Mouse (Mus musculus) bone marrow macrophage, adult 2 months (primary cell): ENCODE data around the gene Rnase1. TPM values are rescaled to one million over a fixed set of nuclear protein-coding genes. Genes with fewer than 3 reads are reported as not detected.
A peak's percentile ranks its signal among the peaks of the same experiment; 100 is the strongest.

Experiments used
- H3K27ac ChIP-seq: 2 replicates; pipeline ENCODE4 v1.5.1; 2012; ENCODE audit warnings: low read depth, low read length; ENCODE audit not compliant: insufficient read depth
- H3K4me1 ChIP-seq: 2 replicates; pipeline ENCODE4 v1.6.1; 2012; ENCODE audit warnings: low read length; ENCODE audit not compliant: control insufficient read depth, insufficient read depth
- H3K4me3 ChIP-seq: 2 replicates; pipeline ENCODE4 v1.5.1; 2012; ENCODE audit warnings: mild to moderate bottlenecking, low read length, moderate library complexity; ENCODE audit not compliant: insufficient read depth
- CTCF ChIP-seq: IDR thresholded peaks from 2 replicates; pipeline ENCODE4 v1.5.1; 2012; ENCODE audit warnings: low read depth, mild to moderate bottlenecking, low read length, moderate library complexity
- POLR2A ChIP-seq: IDR thresholded peaks from 2 replicates; pipeline ENCODE4 v1.6.1; 2012; ENCODE audit warnings: mild to moderate bottlenecking, low read depth, low read length, borderline replicate concordance
- polyA plus RNA-seq: library from polyadenylated mRNA; stranded (reverse); fragments of >200 nt; gene quantifications from 2 replicates; pipeline ENCODE4 v1.2.4, GENCODE M21; 2012; ENCODE audit not compliant: missing spikeins, insufficient read depth, insufficient read length

Rnase1 gene
- polyA plus RNA-seq, 1 experiment, result not detected

GRCm38 (mm10) chr14:51156736-51157068, 10.1 kb upstream of the Rnase1 start:
- Histone ChIP-seq H3K27ac (peak overlapping the region; percentile 20), H3K4me3 (no peak overlapping the region; the same call in 1 of the 2 replicates), H3K4me1 (peaks cover 8% of the 10 kb centered on the region)
- no peak for TF ChIP-seq CTCF
- no peak for TF ChIP-seq POLR2A

GRCm38 (mm10) chr14:51156056-51156735, 9.6 kb upstream of the Rnase1 start:
- TF ChIP-seq POLR2A (no peak), CTCF (no peak)
- H3K27ac ChIP-seq, result no peak overlapping the region
- H3K4me1 ChIP-seq, result peaks cover 8% of the 10 kb centered on the region
- no peak overlapping the region for H3K4me3 ChIP-seq

GRCm38 (mm10) chr14:51152249-51152870, 5.8 kb upstream of the Rnase1 start:
- Histone ChIP-seq H3K27ac (no peak overlapping the region), H3K4me3 (no peak overlapping the region), H3K4me1 (peaks cover 3% of the 10 kb centered on the region)
- TF ChIP-seq POLR2A, result no peak

- H3K4me1 ChIP-seq, result no peaks in the 10 kb centered on the region
- TF ChIP-seq CTCF (no peak), POLR2A (no peak)
- H3K27ac ChIP-seq, result no peak overlapping the region
- H3K4me3 ChIP-seq, result no peak overlapping the region
Measured at GRCm38 (mm10) chr14:51150206-51150831, 3.7 kb upstream of the Rnase1 start.

GRCm38 (mm10) chr14:51149164-51149563, 2.6 kb upstream of the Rnase1 start:
- Histone ChIP-seq H3K4me3 (no peak overlapping the region), H3K4me1 (no peaks in the 10 kb centered on the region), H3K27ac (no peak overlapping the region)
- TF ChIP-seq CTCF, result no peak
- TF ChIP-seq POLR2A, result no peak

- Histone ChIP-seq H3K27ac (no peak overlapping the region), H3K4me1 (peaks cover 2% of the 10 kb centered on the region; the same call in 1 of the 2 replicates), H3K4me3 (no peak overlapping the region)
- TF ChIP-seq CTCF (no peak), POLR2A (no peak)
Measured at GRCm38 (mm10) chr14:51148006-51148405, 1.4 kb upstream of the Rnase1 start.

- H3K27ac ChIP-seq, result no peak overlapping the region
- H3K4me3 ChIP-seq, result no peak overlapping the region
- peaks cover 6% of the 10 kb centered on the region for H3K4me1 ChIP-seq
- TF ChIP-seq CTCF (no peak), POLR2A (no peak)
Measured at GRCm38 (mm10) chr14:51145521-51145920, 1.1 kb downstream of the Rnase1 start.

GRCm38 (mm10) chr14:51144451-51144850, 2.1 kb downstream of the Rnase1 start:
- no peak for TF ChIP-seq POLR2A
- TF ChIP-seq CTCF, result no peak
- H3K4me3 ChIP-seq, result no peak overlapping the region
- H3K4me1 ChIP-seq, result peaks cover 14% of the 10 kb centered on the region
- H3K27ac ChIP-seq, result no peak overlapping the region

- H3K4me1 ChIP-seq, result peaks cover 14% of the 10 kb centered on the region
- no peak overlapping the region for H3K27ac ChIP-seq
Measured at GRCm38 (mm10) chr14:51143937-51144336, 2.6 kb downstream of the Rnase1 start.

GRCm38 (mm10) chr14:51143287-51143686, 3.3 kb downstream of the Rnase1 start:
- Histone ChIP-seq H3K4me3 (no peak overlapping the region), H3K27ac (no peak overlapping the region), H3K4me1 (peaks cover 14% of the 10 kb centered on the region)
- TF ChIP-seq POLR2A (no peak), CTCF (no peak)

More at GRCm38 (mm10) chr14:51143937-51144336, 2.6 kb downstream of the Rnase1 start:
- no peak overlapping the region for H3K4me3 ChIP-seq
- no peak for TF ChIP-seq CTCF
- TF ChIP-seq POLR2A, result no peak
